Mouse (Mus musculus): ENCODE measurements around the gene Tubb4b. TPM values are rescaled to one million over a fixed set of nuclear protein-coding genes. Genes with fewer than 3 reads are reported as not detected.
A peak's percentile ranks its signal among the peaks of the same experiment; 100 is the strongest.

Gene Tubb4b
- polyA plus RNA-seq, 1 experiment: 359 TPM

DNA sequence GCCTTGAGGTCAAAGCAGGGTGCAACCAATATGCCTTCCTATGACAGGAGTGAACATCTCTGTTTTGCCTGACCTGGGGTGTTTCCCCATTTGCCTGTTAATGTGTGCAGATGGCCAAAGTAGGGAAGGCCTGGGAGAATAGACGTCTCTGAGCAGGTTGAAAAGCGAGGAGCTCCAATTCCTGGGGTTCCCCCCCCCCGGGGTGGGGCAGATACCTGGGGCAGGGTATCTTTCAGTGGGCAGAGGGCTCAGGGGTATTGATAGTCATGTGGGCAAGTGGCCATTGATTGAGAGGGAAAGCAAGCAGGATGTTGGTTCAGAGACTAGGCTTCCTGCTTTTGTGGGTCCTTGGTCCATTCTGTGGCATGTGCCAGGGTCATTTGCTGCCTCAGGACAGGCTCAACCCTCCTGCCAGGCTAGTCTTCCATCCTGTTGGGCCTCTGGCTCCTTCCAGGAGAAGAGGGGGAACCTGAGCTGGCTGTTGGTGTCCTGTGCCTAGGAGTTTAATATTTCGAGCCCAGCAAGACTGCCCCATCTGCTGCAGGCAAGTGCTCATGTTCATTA is 43.3 kb upstream of the Tubb4b start:
- peaks cover 23% of the 10 kb centered on the region for H3K79me2 ChIP-seq (ENCODE audit: control insufficient read depth, insufficient read depth)
- no peak overlapping the region for H3K4me3 ChIP-seq
- H3K4me2 ChIP-seq (ENCODE audit: low read depth): peak overlapping the region; percentile 5
- no peaks in the 10 kb centered on the region for H3K27me3 ChIP-seq (ENCODE audit: control insufficient read depth, insufficient read depth, insufficient read length)
- H3K36me3 ChIP-seq (ENCODE audit: control insufficient read depth, insufficient read depth): no peaks in the 10 kb centered on the region
- TF ChIP-seq POLR2A (IDR thresholded peaks at IDR 0.05; ENCODE audit: insufficient read length, low read depth): no peak
- TF ChIP-seq MYOG (IDR thresholded peaks at IDR 0.05; ENCODE audit: control insufficient read depth in 1 of 3, insufficient read depth in 1 of 3, insufficient read length in 2 of 3, low read depth in 2 of 3): no peak
- TF ChIP-seq USF1 (IDR thresholded peaks at IDR 0.05; ENCODE audit: low read depth): no peak
- no peak for TF ChIP-seq REST (IDR thresholded peaks at IDR 0.05; ENCODE audit: insufficient read depth, insufficient read length)
- TF ChIP-seq E2F4 (IDR thresholded peaks at IDR 0.05; ENCODE audit: insufficient read depth): no peak
- no peak for TF ChIP-seq POLR2AphosphoS2 (IDR thresholded peaks at IDR 0.05; ENCODE audit: insufficient read length, low read depth)
- no peak for TF ChIP-seq MAX (IDR thresholded peaks at IDR 0.05; ENCODE audit: low read depth)
- no peak for TF ChIP-seq CEBPB (IDR thresholded peaks at IDR 0.05; ENCODE audit: insufficient read depth, poor library complexity, severe bottlenecking)
- TF ChIP-seq SRF (IDR thresholded peaks at IDR 0.05; ENCODE audit: control insufficient read depth, insufficient read length, low read depth): no peak
- no peak for TF ChIP-seq TCF3 (IDR thresholded peaks at IDR 0.05; ENCODE audit: insufficient read length, low read depth)
- no peak for TF ChIP-seq TCF12 (IDR thresholded peaks at IDR 0.05; ENCODE audit: insufficient read depth, poor library complexity, severe bottlenecking)
- TF ChIP-seq MYOD1 (IDR thresholded peaks at IDR 0.05; ENCODE audit: control insufficient read depth in 1 of 3, insufficient read length in 2 of 3, low read depth in 2 of 3): no peak
- no peak overlapping the region for H3ac ChIP-seq (ENCODE audit: control insufficient read depth, insufficient read length)

DNA sequence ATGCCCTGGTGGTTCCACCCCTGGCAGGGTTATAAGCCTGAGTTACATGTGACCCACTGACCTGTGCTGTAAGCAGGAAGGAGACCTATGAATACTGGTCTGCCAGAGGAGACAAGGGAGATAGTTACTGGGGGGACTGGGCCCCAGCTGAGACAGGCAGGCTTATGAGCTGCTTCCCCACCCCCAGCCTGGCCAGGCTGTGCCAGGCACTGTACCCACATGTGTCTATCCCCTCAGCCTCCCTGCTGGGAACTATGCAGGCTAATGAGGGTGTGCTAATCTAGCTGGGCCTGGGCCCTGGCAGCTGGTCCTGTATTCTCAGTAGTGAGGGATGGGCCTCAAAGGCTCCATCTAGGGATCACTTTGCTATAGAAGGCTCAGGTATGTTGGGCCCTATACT is 42.7 kb upstream of the Tubb4b start:
- H3ac ChIP-seq (ENCODE audit: control insufficient read depth, insufficient read length): no peak overlapping the region
- TF ChIP-seq POLR2AphosphoS2 (IDR thresholded peaks at IDR 0.05; ENCODE audit: insufficient read length, low read depth): no peak
- no peak for TF ChIP-seq MAX (IDR thresholded peaks at IDR 0.05; ENCODE audit: low read depth)
- TF ChIP-seq REST (IDR thresholded peaks at IDR 0.05; ENCODE audit: insufficient read depth, insufficient read length): no peak
- TF ChIP-seq MYOG (IDR thresholded peaks at IDR 0.05; ENCODE audit: control insufficient read depth in 1 of 3, insufficient read depth in 1 of 3, insufficient read length in 2 of 3, low read depth in 2 of 3): peak in 1 of 3 experiments; percentile 60
- TF ChIP-seq MYOD1 (IDR thresholded peaks at IDR 0.05; ENCODE audit: control insufficient read depth in 1 of 3, insufficient read length in 2 of 3, low read depth in 2 of 3): peak in 1 of 3 experiments; percentile 42
- no peak for TF ChIP-seq SRF (IDR thresholded peaks at IDR 0.05; ENCODE audit: control insufficient read depth, insufficient read length, low read depth)
- no peak for TF ChIP-seq POLR2A (IDR thresholded peaks at IDR 0.05; ENCODE audit: insufficient read length, low read depth)
- TF ChIP-seq USF1 (IDR thresholded peaks at IDR 0.05; ENCODE audit: low read depth): no peak
- no peak for TF ChIP-seq E2F4 (IDR thresholded peaks at IDR 0.05; ENCODE audit: insufficient read depth)
- H3K27me3 ChIP-seq (ENCODE audit: control insufficient read depth, insufficient read depth, insufficient read length): no peaks in the 10 kb centered on the region
- H3K4me2 ChIP-seq (ENCODE audit: low read depth): peak overlapping the region; percentile 21
- peak overlapping the region; percentile 28 for H3K4me3 ChIP-seq
- H3K79me2 ChIP-seq (ENCODE audit: control insufficient read depth, insufficient read depth): peaks cover 18% of the 10 kb centered on the region
- H3K36me3 ChIP-seq (ENCODE audit: control insufficient read depth, insufficient read depth): no peaks in the 10 kb centered on the region

- peaks cover 16% of the 10 kb centered on the region for H3K79me2 ChIP-seq (ENCODE audit: control insufficient read depth, insufficient read depth)
- H3K36me3 ChIP-seq (ENCODE audit: control insufficient read depth, insufficient read depth): no peaks in the 10 kb centered on the region
- H3K4me2 ChIP-seq (ENCODE audit: low read depth): peak overlapping the region; percentile 77
- TF ChIP-seq MYOD1 (IDR thresholded peaks at IDR 0.05; ENCODE audit: control insufficient read depth in 1 of 3, insufficient read length in 2 of 3, low read depth in 2 of 3): peak in 1 of 3 experiments; percentile 26
- no peak for TF ChIP-seq CEBPB (IDR thresholded peaks at IDR 0.05; ENCODE audit: insufficient read depth, poor library complexity, severe bottlenecking)
- H3K27me3 ChIP-seq (ENCODE audit: control insufficient read depth, insufficient read depth, insufficient read length): no peaks in the 10 kb centered on the region
- H3ac ChIP-seq (ENCODE audit: control insufficient read depth, insufficient read length): no peak overlapping the region
- peak overlapping the region; percentile 28 for H3K4me3 ChIP-seq
Measured at GRCm38 (mm10) chr2:25266720-25267119, 42.2 kb upstream of the Tubb4b start.

DNA sequence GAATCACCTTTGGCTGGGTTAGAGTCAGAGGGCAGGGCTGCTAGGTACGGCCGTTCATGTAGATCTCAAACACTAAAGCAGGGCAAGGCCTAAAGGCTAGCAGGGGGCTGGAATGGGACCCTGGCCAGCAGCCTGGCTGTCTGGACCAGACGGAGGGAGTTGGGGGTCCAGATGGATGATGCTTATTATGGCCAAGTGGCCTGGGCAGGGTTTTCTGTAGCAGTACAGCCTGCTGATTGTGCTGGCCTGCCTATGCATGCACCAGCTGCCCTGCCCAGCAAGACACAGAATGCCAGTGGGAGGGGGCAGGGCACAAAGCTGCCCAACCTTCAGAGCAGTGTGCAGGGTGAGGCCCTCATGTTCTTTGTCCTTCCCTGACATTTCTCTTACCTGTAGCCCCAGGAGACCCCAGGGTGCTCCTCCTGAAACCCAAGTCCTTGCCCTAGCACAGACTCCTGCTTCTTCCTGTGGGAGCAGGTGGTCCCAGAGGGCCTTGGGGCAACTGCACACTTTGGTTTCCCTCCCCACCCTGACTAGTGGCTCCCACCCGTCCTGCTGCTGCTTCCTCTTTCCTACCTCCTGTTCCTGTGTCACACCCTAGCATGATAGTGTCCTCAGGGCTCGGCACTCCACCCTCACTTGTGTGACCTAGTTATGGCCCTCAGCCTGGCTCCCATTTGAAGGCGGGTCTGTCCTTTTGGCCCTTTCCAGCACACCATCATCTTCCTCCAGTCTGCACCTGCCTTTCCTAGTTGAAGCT is 41.6 kb upstream of the Tubb4b start:
- Histone ChIP-seq H3K4me3 (peak overlapping the region; percentile 28), H3ac (ENCODE audit: control insufficient read depth, insufficient read length) (no peak overlapping the region), H3K27me3 (ENCODE audit: control insufficient read depth, insufficient read depth, insufficient read length) (no peaks in the 10 kb centered on the region), H3K79me2 (ENCODE audit: control insufficient read depth, insufficient read depth) (peaks cover 10% of the 10 kb centered on the region), H3K4me2 (ENCODE audit: low read depth) (peak overlapping the region; percentile 77), H3K36me3 (ENCODE audit: control insufficient read depth, insufficient read depth) (no peaks in the 10 kb centered on the region)
- TF ChIP-seq POLR2A (IDR thresholded peaks at IDR 0.05; ENCODE audit: insufficient read length, low read depth): no peak
- TF ChIP-seq MYOD1 (IDR thresholded peaks at IDR 0.05; ENCODE audit: control insufficient read depth in 1 of 3, insufficient read length in 2 of 3, low read depth in 2 of 3): peak in 1 of 3 experiments; percentile 65
- TF ChIP-seq MYOG (IDR thresholded peaks at IDR 0.05; ENCODE audit: control insufficient read depth in 1 of 3, insufficient read depth in 1 of 3, insufficient read length in 2 of 3, low read depth in 2 of 3): peak in 1 of 3 experiments; percentile 61

GRCm38 (mm10) chr2:25264851-25265250 is 40.3 kb upstream of the Tubb4b start:
- TF ChIP-seq REST (IDR thresholded peaks at IDR 0.05; ENCODE audit: insufficient read depth, insufficient read length) (no peak), POLR2AphosphoS2 (IDR thresholded peaks at IDR 0.05; ENCODE audit: insufficient read length, low read depth) (no peak), E2F4 (IDR thresholded peaks at IDR 0.05; ENCODE audit: insufficient read depth) (no peak), SRF (IDR thresholded peaks at IDR 0.05; ENCODE audit: control insufficient read depth, insufficient read length, low read depth) (no peak), USF1 (IDR thresholded peaks at IDR 0.05; ENCODE audit: low read depth) (no peak), TCF12 (IDR thresholded peaks at IDR 0.05; ENCODE audit: insufficient read depth, poor library complexity, severe bottlenecking) (no peak), POLR2A (IDR thresholded peaks at IDR 0.05; ENCODE audit: insufficient read length, low read depth) (no peak), CEBPB (IDR thresholded peaks at IDR 0.05; ENCODE audit: insufficient read depth, poor library complexity, severe bottlenecking) (no peak), MYOD1 (IDR thresholded peaks at IDR 0.05; ENCODE audit: control insufficient read depth in 1 of 3, insufficient read length in 2 of 3, low read depth in 2 of 3) (no peak), MYOG (IDR thresholded peaks at IDR 0.05; ENCODE audit: control insufficient read depth in 1 of 3, insufficient read depth in 1 of 3, insufficient read length in 2 of 3, low read depth in 2 of 3) (no peak), MAX (IDR thresholded peaks at IDR 0.05; ENCODE audit: low read depth) (no peak), TCF3 (IDR thresholded peaks at IDR 0.05; ENCODE audit: insufficient read length, low read depth) (no peak)
- Histone ChIP-seq H3K36me3 (ENCODE audit: control insufficient read depth, insufficient read depth) (no peaks in the 10 kb centered on the region), H3K27me3 (ENCODE audit: control insufficient read depth, insufficient read depth, insufficient read length) (no peaks in the 10 kb centered on the region), H3K4me2 (ENCODE audit: low read depth) (peak overlapping the region; percentile 77), H3ac (ENCODE audit: control insufficient read depth, insufficient read length) (no peak overlapping the region), H3K79me2 (ENCODE audit: control insufficient read depth, insufficient read depth) (no peaks in the 10 kb centered on the region), H3K4me3 (peak overlapping the region; percentile 28)

All from myocyte (in vitro differentiated cells).